Mouse (Mus musculus) hindbrain, embryonic 10.5 days (tissue): ENCODE results near the gene Ranbp3. TPM values are rescaled to one million over a fixed set of nuclear protein-coding genes. Genes with fewer than 3 reads are reported as not detected.

Source experiments
- DNase-seq: peaks from one replicate; pipeline ENCODE4 v3.0.0-alpha.2; 2017; ENCODE audit warnings: low spot score
- H3K27ac ChIP-seq: fragments of 300-500 bp; sonication (generic); 2 replicates; pipeline ENCODE4 v1.5.1; 2016; ENCODE audit warnings: mild to moderate bottlenecking, moderate library complexity
- H3K27me3 ChIP-seq: fragments of 300-500 bp; sonication (generic); 2 replicates; pipeline ENCODE4 v1.6.1; 2016; ENCODE audit warnings: mild to moderate bottlenecking; ENCODE audit not compliant: poor library complexity, insufficient read depth, severe bottlenecking
- H3K36me3 ChIP-seq: fragments of 300-500 bp; sonication (generic); 2 replicates; pipeline ENCODE4 v1.6.1; 2016; ENCODE audit warnings: mild to moderate bottlenecking, moderate library complexity
- H3K4me1 ChIP-seq: fragments of 300-500 bp; sonication (generic); replicated peaks from 2 replicates; pipeline ENCODE4 v1.6.1; 2016; ENCODE audit warnings: mild to moderate bottlenecking
- H3K4me3 ChIP-seq: fragments of 300-500 bp; sonication (generic); 2 replicates; pipeline ENCODE4 v1.5.1; 2016; ENCODE audit warnings: mild to moderate bottlenecking, moderate library complexity
- H3K9me3 ChIP-seq: fragments of 300-500 bp; sonication (generic); 2 replicates; pipeline ENCODE4 v1.6.1; 2016; ENCODE audit warnings: mild to moderate bottlenecking, moderate library complexity
- WGBS: fragments of 180-500 bp; shearing (Covaris S2); methylation state at CpG from one replicate; pipeline ENCODE4 v1.1.7; 2016; 5-methylcytosine and 5-hydroxymethylcytosine counted together
- polyA plus RNA-seq: library from polyadenylated mRNA; unstranded; fragments of >200 nt; fragmentation: Nextera tagmentation; extraction: Ambion mirVana; gene quantifications from 2 replicates; pipeline ENCODE4 v1.2.1, GENCODE M21; 2016

The Ranbp3 gene
- polyA plus RNA-seq, 1 experiment from 2014 or later, result 130 TPM

GRCm38 (mm10) chr17:56740118-56740787, 67.2 kb downstream of the Ranbp3 start:
- no peaks in the 10 kb centered on the region for H3K4me1 ChIP-seq
- no peak for DNase-seq
- H3K27me3 ChIP-seq, result peaks cover 12% of the 10 kb centered on the region; the same call in 1 of the 2 replicates
- H3K36me3 ChIP-seq, result no peaks in the 10 kb centered on the region
- no peak overlapping the region for H3K27ac ChIP-seq
- 86% methylated on average over 17 of the region's 17 CpGs for WGBS
- no peak overlapping the region for H3K4me3 ChIP-seq
- H3K9me3 ChIP-seq, result no peaks in the 10 kb centered on the region

- 78% methylated on average over 17 of the region's 17 CpGs for WGBS
- Histone ChIP-seq H3K36me3 (no peaks in the 10 kb centered on the region), H3K4me1 (no peaks in the 10 kb centered on the region), H3K9me3 (no peaks in the 10 kb centered on the region), H3K27ac (no peak overlapping the region), H3K4me3 (no peak overlapping the region), H3K27me3 (0 out of 2 replicates have a peak, but pooled peaks cover 11% of the 10 kb centered on the region)
- no peak for DNase-seq
Observed at GRCm38 (mm10) chr17:56740788-56741160, 67.7 kb downstream of the Ranbp3 start.

GRCm38 (mm10) chr17:56744173-56744572, 71.1 kb downstream of the Ranbp3 start:
- H3K27ac ChIP-seq, result no peak overlapping the region
- DNase-seq, result no peak
- peaks cover 6% of the 10 kb centered on the region; the same call in 1 of the 2 replicates for H3K27me3 ChIP-seq
- H3K9me3 ChIP-seq, result no peaks in the 10 kb centered on the region
- 66% methylated on average over 5 of the region's 5 CpGs for WGBS
- H3K4me3 ChIP-seq, result no peak overlapping the region
- H3K36me3 ChIP-seq, result no peaks in the 10 kb centered on the region
- no peaks in the 10 kb centered on the region for H3K4me1 ChIP-seq

DNA sequence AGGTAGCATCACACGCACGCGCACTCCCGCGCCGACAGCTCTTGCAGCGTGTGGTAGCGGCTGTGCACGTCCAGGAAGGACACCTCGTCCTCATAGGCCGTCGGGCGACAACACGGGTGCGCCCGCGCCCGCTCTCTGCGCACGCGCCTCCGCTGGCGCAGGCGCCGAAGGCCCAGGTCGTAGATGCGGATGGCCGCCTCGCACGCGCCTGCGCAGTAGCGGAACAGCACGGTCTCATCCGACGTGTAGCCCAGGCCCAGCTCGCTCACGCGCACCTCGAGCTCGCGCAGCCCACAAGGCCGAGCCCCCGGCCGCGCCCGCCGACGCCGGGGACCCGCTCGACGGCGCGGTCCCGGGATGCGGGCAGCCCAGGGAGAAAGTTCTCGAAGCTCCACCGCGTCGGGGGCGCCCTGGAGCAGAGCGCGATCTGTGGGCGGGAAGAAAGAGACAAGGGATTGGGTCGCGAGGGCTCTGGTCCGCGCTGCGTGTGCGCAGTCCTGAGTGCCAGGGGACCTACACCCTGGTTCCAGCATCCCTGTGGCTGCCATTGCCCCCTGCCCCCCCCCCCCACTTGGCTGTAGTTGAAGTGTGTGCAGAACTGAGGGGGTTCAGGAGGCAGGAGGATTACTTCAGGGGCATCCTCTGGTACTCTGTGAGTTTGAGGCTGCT, 78.4 kb downstream of the Ranbp3 start:
- peak; percentile 69 for DNase-seq
- peak overlapping the region; percentile 74 for H3K27ac ChIP-seq
- 20% methylated on average over 71 of the region's 71 CpGs for WGBS

GRCm38 (mm10) chr17:56753452-56753851, 80.4 kb downstream of the Ranbp3 start:
- H3K27ac ChIP-seq, result no peak overlapping the region
- H3K27me3 ChIP-seq, result peaks cover 88% of the 10 kb centered on the region
- no peak for DNase-seq
- H3K4me3 ChIP-seq, result no peak overlapping the region
- peaks cover 52% of the 10 kb centered on the region for H3K4me1 ChIP-seq
- no peaks in the 10 kb centered on the region; the same call in 1 of the 2 replicates for H3K9me3 ChIP-seq
- 23% methylated on average over 15 of the region's 15 CpGs for WGBS
- H3K36me3 ChIP-seq, result no peaks in the 10 kb centered on the region

More for the DNA sequence above, 78.4 kb downstream of the Ranbp3 start:
- Histone ChIP-seq H3K27me3 (peaks cover 69% of the 10 kb centered on the region), H3K4me1 (peaks cover 33% of the 10 kb centered on the region), H3K9me3 (no peaks in the 10 kb centered on the region), H3K4me3 (peak overlapping the region; percentile 41), H3K36me3 (no peaks in the 10 kb centered on the region)

DNA sequence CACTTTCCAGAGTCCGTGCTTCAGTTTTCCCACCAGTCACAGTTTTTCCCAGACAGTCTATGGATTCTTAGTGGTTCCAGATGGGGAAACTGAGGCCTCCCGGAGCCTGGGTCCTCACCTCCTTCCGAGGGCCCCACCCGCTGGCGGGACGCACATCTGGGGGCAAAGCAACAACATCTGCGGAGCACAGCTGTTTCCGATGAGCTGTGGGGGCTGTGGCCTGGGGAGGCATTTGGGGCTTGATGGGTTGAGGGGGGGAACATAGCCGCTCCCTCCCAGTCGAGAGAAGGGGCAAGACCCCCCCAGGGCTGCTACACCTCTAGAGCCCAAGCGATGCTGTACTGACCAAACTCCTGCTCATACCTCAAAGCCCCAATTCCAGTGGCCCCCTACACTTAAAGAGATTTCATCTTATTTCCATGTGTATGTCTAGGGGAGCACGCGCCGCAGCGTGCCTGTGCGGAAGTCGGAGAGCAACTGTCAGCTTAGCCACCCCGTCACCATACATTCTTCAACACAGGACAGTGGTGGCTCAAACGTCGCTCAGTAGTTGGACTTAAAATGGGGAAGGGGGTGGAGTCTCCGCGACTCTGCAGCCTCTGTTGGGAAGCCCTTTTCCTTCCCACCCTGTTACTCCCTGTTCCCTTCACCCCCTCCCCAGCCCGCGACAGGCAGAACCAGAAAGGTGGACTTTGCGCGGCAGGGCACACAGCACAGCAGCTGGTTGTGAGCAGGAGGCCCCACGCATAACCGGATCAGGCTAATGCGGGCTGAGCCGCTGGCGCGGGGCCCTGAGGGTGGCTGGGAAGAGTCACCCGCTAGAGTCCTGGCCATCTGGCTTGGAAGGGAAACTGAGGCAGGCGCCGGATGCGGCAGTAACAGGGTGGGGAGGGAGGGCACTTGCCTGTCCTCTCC, 81.4 kb downstream of the Ranbp3 start:
- H3K4me3 ChIP-seq, result peak overlapping the region; percentile 16; the same call in 1 of the 2 replicates
- no peak for DNase-seq
- H3K9me3 ChIP-seq, result peaks cover 4% of the 10 kb centered on the region; the same call in 1 of the 2 replicates
- WGBS, result 14% methylated on average over 36 of the region's 36 CpGs
- H3K27ac ChIP-seq, result no peak overlapping the region
- H3K4me1 ChIP-seq, result peaks cover 59% of the 10 kb centered on the region
- H3K36me3 ChIP-seq, result no peaks in the 10 kb centered on the region
- H3K27me3 ChIP-seq, result peaks cover 99% of the 10 kb centered on the region

DNA sequence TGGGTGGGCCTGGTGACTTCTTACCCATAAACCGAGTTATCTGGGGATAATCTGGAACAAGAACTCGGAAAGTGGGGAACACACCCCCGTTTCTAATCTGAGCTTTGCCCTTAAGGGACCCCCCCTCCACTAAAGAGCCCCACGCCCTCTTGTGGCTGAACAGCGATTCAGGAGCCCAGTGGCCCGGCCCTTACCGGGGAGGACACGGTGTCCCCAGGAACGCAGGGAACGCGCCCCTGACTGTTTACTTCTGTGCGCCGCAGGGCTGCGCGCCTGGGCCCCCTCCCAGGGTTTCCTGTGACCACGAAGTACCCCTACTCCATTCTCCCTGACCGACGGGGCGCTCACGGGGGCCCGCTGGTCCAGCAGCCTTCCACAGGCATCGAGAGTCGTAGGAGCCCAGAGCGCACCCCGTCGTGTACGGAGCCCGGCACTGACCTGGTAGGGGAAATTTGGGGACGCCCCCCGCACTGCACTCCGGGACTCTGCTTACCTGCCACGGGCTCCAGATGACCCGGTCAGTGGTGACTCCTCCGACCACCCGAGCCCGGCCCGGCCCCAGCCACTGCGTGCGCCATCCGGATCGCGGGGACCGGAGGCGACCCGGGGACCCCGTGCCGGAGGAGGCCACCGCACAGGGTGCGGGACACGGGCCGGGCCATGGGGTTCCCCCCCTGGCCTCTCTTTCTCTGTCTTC, 83.8 kb downstream of the Ranbp3 start:
- H3K36me3 ChIP-seq, result no peaks in the 10 kb centered on the region
- H3K4me3 ChIP-seq, result peak overlapping the region; percentile 61
- 1% methylated on average over 51 of the region's 51 CpGs for WGBS
- peaks cover 62% of the 10 kb centered on the region for H3K4me1 ChIP-seq
- H3K27ac ChIP-seq, result peak overlapping the region; percentile 73
- H3K9me3 ChIP-seq, result peaks cover 4% of the 10 kb centered on the region; the same call in 1 of the 2 replicates
- H3K27me3 ChIP-seq, result peaks cover 99% of the 10 kb centered on the region
- DNase-seq, result no peak

DNA sequence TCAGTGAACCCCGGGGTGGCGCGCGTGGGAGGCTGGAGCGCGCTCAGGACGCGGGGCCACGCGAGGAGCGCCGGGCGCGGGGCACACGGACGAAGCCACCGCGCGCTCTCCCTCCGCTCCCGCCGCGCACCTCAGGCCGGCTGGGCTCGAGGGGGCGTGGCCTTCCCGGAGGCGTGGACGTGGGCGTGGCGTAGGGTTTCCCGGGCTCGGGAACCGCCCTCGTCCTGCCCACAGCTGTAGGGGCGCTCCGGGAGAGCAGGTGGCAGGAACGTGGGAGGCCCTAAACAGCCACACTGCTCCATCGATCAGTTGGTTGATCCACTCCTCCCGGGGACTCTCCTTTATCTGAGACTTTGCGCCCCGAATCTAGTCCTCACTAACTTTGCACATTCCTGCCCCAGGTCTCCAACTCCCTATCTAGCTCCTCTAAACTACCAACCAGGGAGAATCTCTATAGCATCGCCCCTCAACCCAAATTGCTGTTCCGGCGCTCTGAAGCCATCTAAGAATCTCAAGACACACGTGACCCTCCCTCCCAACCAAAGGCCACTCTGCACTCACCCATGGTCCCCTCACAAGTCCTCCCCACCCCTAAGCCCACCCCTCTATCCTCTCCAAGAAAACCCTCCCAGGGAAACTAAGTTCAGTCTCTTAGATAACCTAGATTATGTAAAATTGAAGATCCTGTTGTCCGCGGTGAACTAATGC, 84.5 kb downstream of the Ranbp3 start, which contains the start of gene Nrtn:
Gene Nrtn (minus strand): TSS at position 115 of the 708 bp plus-strand sequence.
- peak within 1 kb of the TSS; percentile 73 for H3K27ac ChIP-seq
- under 1% methylated on average over 48 of the region's 48 CpGs for WGBS
- H3K4me3 ChIP-seq, result peak within 1 kb of the TSS; percentile 61
- DNase-seq, result peak; percentile 81
- H3K36me3 ChIP-seq, result no peaks in the 10 kb centered on the region
- H3K4me1 ChIP-seq, result peaks cover 65% of the 10 kb centered on the region
- peaks cover 91% of the 10 kb centered on the region for H3K27me3 ChIP-seq
- H3K9me3 ChIP-seq, result peaks cover 4% of the 10 kb centered on the region; the same call in 1 of the 2 replicates

DNA sequence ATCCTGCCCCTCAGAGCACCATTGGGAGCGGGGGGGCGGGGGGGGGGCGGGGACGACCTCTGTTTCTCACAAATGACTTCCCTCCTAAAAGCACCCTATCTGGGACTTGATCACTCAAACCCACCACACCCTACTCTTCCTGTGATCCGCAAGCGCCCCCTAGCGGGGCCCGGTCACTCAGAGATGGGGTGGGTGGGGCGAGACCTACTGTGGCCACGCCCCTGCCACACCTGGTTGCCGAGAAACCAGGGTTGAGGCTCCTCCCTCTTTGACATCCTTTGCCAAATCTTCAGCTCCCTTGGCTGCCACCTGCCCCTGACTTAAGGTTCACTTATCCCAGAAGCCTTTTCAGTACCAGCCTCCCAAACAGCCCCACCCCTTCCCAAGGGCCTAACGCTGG, 85.0 kb downstream of the Ranbp3 start:
- Histone ChIP-seq H3K4me1 (peaks cover 70% of the 10 kb centered on the region), H3K27ac (0 out of 2 replicates have a peak overlapping the region, but pooled peaks have one; percentile 73), H3K36me3 (no peaks in the 10 kb centered on the region), H3K9me3 (peaks cover 4% of the 10 kb centered on the region; the same call in 1 of the 2 replicates), H3K4me3 (peak overlapping the region; percentile 61; the same call in 1 of the 2 replicates), H3K27me3 (peaks cover 86% of the 10 kb centered on the region)
- 7% methylated on average over 12 of the region's 12 CpGs for WGBS
- peak; percentile 61 for DNase-seq

DNA sequence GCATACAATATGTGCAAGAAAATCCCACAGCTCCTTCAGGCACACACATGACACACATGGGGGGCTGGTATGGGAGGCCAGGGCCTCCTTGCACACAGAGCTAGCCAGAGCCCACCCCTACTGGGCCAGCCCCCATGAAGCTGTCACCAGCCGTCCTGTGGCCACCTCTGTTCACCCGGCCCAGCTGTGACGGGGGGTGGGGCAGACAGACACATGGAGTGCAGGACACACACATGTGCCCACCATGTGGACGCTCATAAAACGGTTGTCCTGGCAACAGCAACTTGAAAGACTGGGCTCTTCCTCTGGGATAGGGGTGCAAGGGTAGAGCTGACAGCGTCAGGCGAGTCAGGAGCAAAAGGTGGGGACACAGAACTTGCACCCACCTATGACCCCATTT, 86.2 kb downstream of the Ranbp3 start:
- Histone ChIP-seq H3K4me3 (no peak overlapping the region), H3K36me3 (no peaks in the 10 kb centered on the region), H3K27me3 (peaks cover 75% of the 10 kb centered on the region), H3K27ac (no peak overlapping the region), H3K4me1 (peaks cover 63% of the 10 kb centered on the region), H3K9me3 (peaks cover 4% of the 10 kb centered on the region; the same call in 1 of the 2 replicates)
- no peak for DNase-seq
- WGBS, result 60% methylated on average over 7 of the region's 7 CpGs

- peak overlapping the region; percentile 91; the same call in 1 of the 2 replicates for H3K27ac ChIP-seq
- peak overlapping the region; percentile 64; the same call in 1 of the 2 replicates for H3K4me3 ChIP-seq
- H3K27me3 ChIP-seq, result peaks cover 56% of the 10 kb centered on the region
- H3K9me3 ChIP-seq, result peaks cover 4% of the 10 kb centered on the region; the same call in 1 of the 2 replicates
- no peaks in the 10 kb centered on the region for H3K36me3 ChIP-seq
- 69% methylated on average over 3 of the region's 3 CpGs for WGBS
- no peak for DNase-seq
- H3K4me1 ChIP-seq, result peaks cover 62% of the 10 kb centered on the region
Observed at GRCm38 (mm10) chr17:56761077-56761476, 88.0 kb downstream of the Ranbp3 start.
